Mouse (Mus musculus) kidney, postnatal 0 days (tissue): ENCODE results near the gene Mroh3. TPM values are rescaled to one million over a fixed set of nuclear protein-coding genes. Genes with fewer than 3 reads are reported as not detected.

Source experiments
- ATAC-seq: fragments of 200-750 bp; cut with Nextera tagmentation; replicated peaks from 2 replicates; pipeline ENCODE4 v1.8.0; 2017; ENCODE audit warnings: low read depth, moderate number of reproducible peaks, moderate TSS enrichment, moderate library complexity; ENCODE audit not compliant: low FRiP score
- DNase-seq: peaks from one replicate; pipeline ENCODE4 v3.0.0-alpha.2; 2016; ENCODE audit warnings: low spot score
- H3K27ac ChIP-seq: fragments of 300-500 bp; sonication (generic); 2 replicates; pipeline ENCODE4 v1.5.1; 2014; ENCODE audit warnings: mild to moderate bottlenecking
- H3K27me3 ChIP-seq: fragments of 300-500 bp; sonication (generic); 2 replicates; pipeline ENCODE4 v1.6.1; 2014; ENCODE audit warnings: low read length, mixed read lengths; ENCODE audit not compliant: insufficient read depth
- H3K36me3 ChIP-seq: fragments of 300-500 bp; sonication (generic); 2 replicates; pipeline ENCODE4 v1.6.1; 2014; ENCODE audit warnings: low read length, mixed read lengths; ENCODE audit not compliant: insufficient read depth
- H3K4me1 ChIP-seq: fragments of 300-500 bp; sonication (generic); replicated peaks from 2 replicates; pipeline ENCODE4 v1.6.1; 2014; ENCODE audit warnings: antibody characterized with exemption, low read length, mixed read lengths; ENCODE audit not compliant: insufficient read depth
- H3K4me2 ChIP-seq: fragments of 300-500 bp; sonication (generic); 2 replicates; pipeline ENCODE4 v1.6.1; 2014; ENCODE audit warnings: mild to moderate bottlenecking, low read length, moderate library complexity, mixed read lengths
- H3K4me3 ChIP-seq: fragments of 300-500 bp; sonication (generic); replicated peaks from 2 replicates; pipeline ENCODE4 v1.5.1; 2014; ENCODE audit warnings: low read depth, low read length
- H3K9ac ChIP-seq: fragments of 300-500 bp; sonication (generic); 2 replicates; pipeline ENCODE4 v1.6.1; 2014; ENCODE audit warnings: low read depth, low read length
- H3K9me3 ChIP-seq: fragments of 300-500 bp; sonication (generic); replicated peaks from 2 replicates; pipeline ENCODE4 v1.6.1; 2016; ENCODE audit warnings: low read length, inconsistent platforms, mixed read lengths
- CTCF ChIP-seq: IDR thresholded peaks from 2 replicates; pipeline ENCODE4 v1.5.1; 2016; ENCODE audit warnings: antibody characterized with exemption, low read depth, mild to moderate bottlenecking, moderate library complexity
- WGBS: fragments of 180-500 bp; shearing (Covaris S2); extraction: QIAGEN DNeasy Blood & Tissue Kit; methylation state at CpG from one replicate; pipeline ENCODE4 v1.1.7; 2014; 5-methylcytosine and 5-hydroxymethylcytosine counted together
- polyA plus RNA-seq: library from polyadenylated mRNA; unstranded; fragments of >200 nt; fragmentation: Nextera tagmentation; extraction: Ambion mirVana; gene quantifications from 2 replicates; pipeline ENCODE4 v1.2.1, GENCODE M21; 2015

Gene Mroh3
- polyA plus RNA-seq, 1 experiment from 2014 or later: not detected

GRCm38 (mm10) chr1:136179511-136180001 lies 33.1 kb downstream of the Mroh3 start:
- Histone ChIP-seq H3K4me2 (no peak overlapping the region), H3K4me3 (no peak overlapping the region), H3K9ac (no peak overlapping the region), H3K36me3 (no peaks in the 10 kb centered on the region), H3K27ac (no peak overlapping the region), H3K9me3 (no peaks in the 10 kb centered on the region), H3K27me3 (no peaks in the 10 kb centered on the region), H3K4me1 (no peaks in the 10 kb centered on the region; the same call in 1 of the 2 replicates)
- ATAC-seq: no peak
- DNase-seq: no peak
- TF ChIP-seq CTCF: no peak
- 82% methylated on average over 2 of the region's 2 CpGs for WGBS

GRCm38 (mm10) chr1:136178741-136179140 lies 33.9 kb downstream of the Mroh3 start:
- no peak overlapping the region for H3K27ac ChIP-seq
- no peaks in the 10 kb centered on the region for H3K27me3 ChIP-seq
- no peaks in the 10 kb centered on the region for H3K9me3 ChIP-seq
- no peak for ATAC-seq
- H3K4me1 ChIP-seq: peaks cover 8% of the 10 kb centered on the region; the same call in 1 of the 2 replicates
- H3K4me2 ChIP-seq: no peak overlapping the region
- no peak for TF ChIP-seq CTCF
- H3K36me3 ChIP-seq: no peaks in the 10 kb centered on the region
- DNase-seq: no peak
- H3K9ac ChIP-seq: no peak overlapping the region
- no peak overlapping the region for H3K4me3 ChIP-seq
- 53% methylated on average over 6 of the region's 6 CpGs for WGBS

- DNase-seq: no peak
- no peaks in the 10 kb centered on the region for H3K9me3 ChIP-seq
Observed at GRCm38 (mm10) chr1:136177085-136177484, 35.5 kb downstream of the Mroh3 start.

GRCm38 (mm10) chr1:136175183-136175582 lies 37.4 kb downstream of the Mroh3 start:
- no peaks in the 10 kb centered on the region for H3K36me3 ChIP-seq
- H3K27me3 ChIP-seq: no peaks in the 10 kb centered on the region
- no peak overlapping the region for H3K4me2 ChIP-seq
- no peaks in the 10 kb centered on the region for H3K9me3 ChIP-seq
- no peak overlapping the region for H3K27ac ChIP-seq
- TF ChIP-seq CTCF: peak; percentile 77
- peak; percentile 62 for DNase-seq
- peaks cover 12% of the 10 kb centered on the region; the same call in 1 of the 2 replicates for H3K4me1 ChIP-seq
- H3K4me3 ChIP-seq: no peak overlapping the region
- ATAC-seq: 0 out of 2 replicates have a peak, but pooled peaks have one; percentile 8
- no peak overlapping the region for H3K9ac ChIP-seq
- WGBS: 52% methylated on average over 6 of the region's 6 CpGs

More at GRCm38 (mm10) chr1:136177085-136177484, 35.5 kb downstream of the Mroh3 start:
- Histone ChIP-seq H3K27ac (no peak overlapping the region), H3K9ac (no peak overlapping the region), H3K4me1 (peaks cover 12% of the 10 kb centered on the region; the same call in 1 of the 2 replicates), H3K36me3 (no peaks in the 10 kb centered on the region), H3K4me3 (no peak overlapping the region), H3K27me3 (no peaks in the 10 kb centered on the region), H3K4me2 (no peak overlapping the region)
- no peak for TF ChIP-seq CTCF
- no peak for ATAC-seq
- 65% methylated on average over 2 of the region's 2 CpGs for WGBS

GRCm38 (mm10) chr1:136174101-136174606 lies 38.5 kb downstream of the Mroh3 start:
- ATAC-seq: peak; percentile 19
- Histone ChIP-seq H3K9me3 (no peaks in the 10 kb centered on the region), H3K4me1 (peaks cover 12% of the 10 kb centered on the region; the same call in 1 of the 2 replicates), H3K9ac (no peak overlapping the region), H3K36me3 (no peaks in the 10 kb centered on the region), H3K27me3 (no peaks in the 10 kb centered on the region), H3K27ac (no peak overlapping the region), H3K4me2 (peak overlapping the region; percentile 41), H3K4me3 (no peak overlapping the region)
- no peak for TF ChIP-seq CTCF
- WGBS: 15% methylated on average over 13 of the region's 13 CpGs
- DNase-seq: peak; percentile 42

- Histone ChIP-seq H3K9ac (no peak overlapping the region), H3K36me3 (no peaks in the 10 kb centered on the region), H3K4me1 (peaks cover 12% of the 10 kb centered on the region; the same call in 1 of the 2 replicates), H3K4me2 (no peak overlapping the region), H3K27ac (no peak overlapping the region), H3K4me3 (no peak overlapping the region), H3K9me3 (no peaks in the 10 kb centered on the region), H3K27me3 (no peaks in the 10 kb centered on the region)
- no peak for TF ChIP-seq CTCF
- DNase-seq (no peak), ATAC-seq (peak; percentile 19; the same call in 1 of the 2 replicates)
- 69% methylated on average over 12 of the region's 12 CpGs for WGBS
Observed at GRCm38 (mm10) chr1:136172696-136173095, 39.9 kb downstream of the Mroh3 start.
